Mouse (Mus musculus) CH12F3 (cell line): Measurements from ENCODE around the gene Pp2d1.

ENCODE experiments used
- in situ Hi-C: fragments of 300-500 bp; cut with MboI; formaldehyde crosslinking; loops from 2 replicates; pipeline ENCODE4 v1.14.3; 2020; ENCODE audit warnings: low sequenced_read_pairs

Gene Pp2d1

GRCm38 (mm10) chr17:53488291-53489006 is 50.8 kb downstream of the Pp2d1 start:
- in situ Hi-C loops, result no loop called here

DNA sequence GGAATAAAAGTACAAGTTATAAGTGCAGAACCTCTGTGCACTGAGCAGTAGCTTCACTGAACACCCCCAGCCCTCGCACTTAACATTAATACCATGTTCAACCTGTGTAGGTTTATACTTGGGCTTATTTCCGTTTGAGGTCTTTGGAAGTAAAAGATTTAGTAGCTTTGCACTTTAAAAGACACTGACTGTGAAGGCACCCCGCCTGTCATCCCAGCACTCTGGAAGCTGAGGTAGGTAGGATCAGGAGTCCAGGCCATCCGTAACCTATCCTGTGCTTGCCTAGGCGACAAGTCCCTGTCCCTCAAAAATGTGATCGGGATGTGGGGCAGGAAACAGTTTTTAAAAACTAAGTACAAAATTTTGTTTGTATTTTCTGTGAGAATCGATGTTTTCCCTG is 58.8 kb downstream of the Pp2d1 start:
- in situ Hi-C loops, result no loop called here

DNA sequence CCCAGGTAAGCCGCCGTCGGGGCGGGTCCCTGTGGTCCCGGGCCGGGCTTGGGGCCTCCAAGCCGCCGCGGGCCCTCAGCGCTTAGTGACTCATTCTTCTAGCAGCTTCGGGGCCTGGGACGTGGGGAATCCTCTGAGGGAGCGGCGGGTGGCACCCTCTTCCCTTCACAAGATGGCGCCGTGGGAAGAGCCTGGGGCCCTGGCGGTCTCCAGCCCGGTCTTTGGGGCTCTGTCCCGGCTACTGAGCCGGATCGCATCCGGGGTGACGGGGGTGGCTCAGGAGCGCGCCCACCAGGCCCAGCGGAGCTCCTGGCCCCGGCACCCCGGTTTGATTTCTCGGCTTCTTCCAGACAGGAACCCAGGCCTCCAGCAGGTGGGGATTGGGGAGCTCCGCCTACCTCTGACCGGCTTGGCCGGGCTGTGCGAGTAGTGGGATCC is 59.6 kb downstream of the Pp2d1 start:
- in situ Hi-C loops, result no loop called here

DNA sequence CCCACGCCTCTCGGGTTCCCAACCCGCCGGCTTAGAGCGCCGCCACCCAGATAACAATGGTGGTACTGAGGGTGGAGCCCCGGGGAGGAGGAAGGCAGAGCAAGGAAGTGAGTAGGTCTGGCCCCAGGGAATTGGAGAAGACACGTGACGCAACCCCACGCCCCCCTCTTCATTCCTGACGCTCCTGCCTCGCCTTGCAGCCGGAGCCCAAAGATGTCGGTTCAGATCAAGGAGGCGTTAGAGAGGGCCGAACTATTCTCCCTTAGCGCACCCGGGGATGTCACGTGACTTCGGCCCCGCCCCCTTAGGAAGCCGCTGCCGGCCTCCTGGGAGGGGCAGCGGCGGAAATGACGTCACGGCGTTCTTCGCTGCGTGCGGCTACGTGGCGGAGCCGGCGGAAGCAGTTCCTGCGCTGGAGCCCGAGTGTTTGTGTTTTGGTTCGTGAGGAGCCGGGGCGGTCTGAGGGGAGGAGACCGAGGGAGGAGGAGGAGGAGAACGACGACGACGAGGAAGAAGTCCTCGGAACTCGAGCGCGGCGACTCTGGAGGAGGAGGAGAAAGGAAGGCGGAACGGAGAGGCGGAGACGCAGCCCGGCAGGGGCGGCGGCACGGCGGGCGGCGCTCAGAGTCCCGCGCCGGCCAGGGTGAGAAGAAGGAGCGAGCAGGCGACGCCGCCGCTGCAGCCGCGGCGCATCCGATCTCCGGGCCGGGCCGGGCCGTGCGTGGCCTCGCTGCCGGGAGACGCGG is 60.2 kb downstream of the Pp2d1 start, which contains the start of gene Rab5a:
Gene Rab5a (plus strand): TSS at position 377 of the 746 bp plus-strand sequence.
- in situ Hi-C loops, result no loop called here

GRCm38 (mm10) chr17:53478066-53478857 is 61.0 kb downstream of the Pp2d1 start:
- in situ Hi-C loops, result no loop called here

DNA sequence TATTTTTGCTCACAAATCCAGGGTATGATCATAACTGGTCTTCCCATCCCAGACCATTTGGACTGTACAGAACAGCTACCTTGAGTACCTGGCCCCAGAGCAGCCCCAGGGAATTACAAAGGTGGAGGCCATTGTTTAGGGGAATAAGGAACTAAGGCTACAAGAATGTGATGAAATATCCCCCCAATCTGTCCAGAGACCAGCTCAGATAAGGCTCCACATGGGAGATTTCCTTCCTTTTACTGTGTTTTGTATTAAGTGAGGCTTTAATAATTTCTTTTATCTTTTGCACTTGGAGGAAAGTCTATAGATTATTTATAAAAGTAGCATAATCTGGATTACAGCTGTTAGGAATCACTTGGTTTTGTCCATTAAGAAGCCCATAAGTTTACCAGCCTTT is 70.6 kb downstream of the Pp2d1 start:
- in situ Hi-C loops, result no loop called here

DNA sequence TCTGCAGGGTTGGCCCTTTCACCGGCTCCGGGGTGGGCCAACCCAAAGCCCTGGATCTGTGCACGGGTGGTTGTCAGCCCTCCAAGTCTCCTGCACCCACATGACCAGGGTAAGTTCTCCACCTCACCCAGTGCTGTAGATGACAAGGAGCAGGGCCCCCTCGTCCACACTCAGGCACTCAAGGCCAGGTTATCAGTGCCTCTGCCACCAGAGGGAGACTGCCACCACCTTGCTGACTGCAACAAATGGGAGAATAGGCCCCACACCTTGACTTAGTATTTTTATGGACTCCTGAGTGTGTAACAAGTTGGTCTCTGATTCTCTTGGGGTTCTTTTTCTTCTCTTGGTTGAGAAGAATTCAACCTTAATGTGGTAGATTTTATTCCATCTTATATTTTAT is 73.7 kb downstream of the Pp2d1 start:
- in situ Hi-C loops, result no loop called here

GRCm38 (mm10) chr17:53463496-53463840 is 75.8 kb downstream of the Pp2d1 start:
- in situ Hi-C loops, result no loop called here

DNA sequence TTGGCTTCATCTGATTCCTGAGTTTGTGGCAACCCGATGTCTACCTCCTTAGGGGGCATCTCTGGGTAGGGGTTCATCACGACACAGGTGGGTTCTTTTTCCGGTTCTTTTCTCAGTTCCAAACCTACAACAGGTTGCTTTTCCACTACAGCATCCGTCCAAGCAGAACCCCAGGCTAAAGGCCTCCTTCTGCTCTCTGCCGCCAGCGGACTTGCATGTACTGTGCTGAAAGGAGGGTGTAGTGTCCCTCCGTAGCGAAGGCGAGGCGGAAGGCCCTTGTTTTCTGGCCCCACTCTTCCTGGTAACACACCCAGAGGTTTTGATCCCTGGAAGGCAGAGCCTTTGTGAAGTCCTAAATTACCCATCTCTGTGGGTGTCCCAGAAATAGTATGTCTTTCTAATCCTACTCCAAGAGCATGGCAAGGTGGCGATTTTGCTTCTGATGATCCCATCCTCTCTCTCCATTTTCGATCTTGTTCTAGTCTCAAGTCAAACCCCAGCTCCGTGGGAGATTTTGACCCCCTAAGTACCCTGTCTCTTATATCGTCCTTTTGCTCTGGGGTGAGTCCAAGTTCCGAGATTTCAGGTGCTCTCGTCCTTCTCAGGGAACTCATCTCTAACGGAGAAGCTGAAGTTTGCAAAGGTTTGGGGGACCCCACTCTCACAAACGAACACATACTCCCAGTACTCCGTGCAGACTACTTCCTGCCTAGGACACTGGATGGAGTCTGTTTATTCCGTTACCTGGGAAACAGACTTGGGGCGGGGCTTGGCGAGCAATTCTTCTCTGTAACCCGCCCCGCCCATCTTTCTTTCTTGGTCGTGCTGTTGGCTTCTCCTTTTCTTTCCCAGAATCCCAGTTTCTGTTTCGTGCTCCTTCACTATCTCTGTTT is 76.4 kb downstream of the Pp2d1 start, which contains the start of gene Efhb:
Gene Efhb (minus strand): TSS at position 719 of the 893 bp plus-strand sequence.
- in situ Hi-C loops, result no loop called here
